ENCODE assay signal across 11 mouse cellular contexts in the genomic region with DNA sequence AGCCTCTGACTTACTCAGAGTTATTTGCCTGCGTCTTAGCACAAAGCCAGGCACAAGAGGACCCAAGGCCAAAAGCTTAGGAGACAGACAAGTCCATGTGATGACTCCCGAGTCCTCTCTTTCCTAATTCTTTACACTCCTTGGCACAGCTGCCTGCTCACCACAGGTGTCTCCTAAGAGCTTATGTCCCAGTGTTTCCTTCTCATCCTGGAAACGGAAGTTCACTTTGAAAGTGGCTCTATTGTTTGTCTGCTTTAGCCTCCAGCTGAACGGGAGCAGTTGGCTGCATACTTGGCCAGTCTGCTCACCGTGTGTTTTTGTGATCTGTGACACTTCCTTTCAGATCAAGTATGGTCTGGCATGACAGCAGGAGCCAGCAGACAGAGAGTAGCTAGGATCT. TPM values are rescaled to one million over a fixed set of nuclear protein-coding genes. Genes with fewer than 3 reads are reported as not detected.
A peak's percentile ranks its signal among the peaks of the same experiment; 100 is the strongest.
DNase-seq lines count a peak whose midpoint lies in the region; ATAC-seq and TF ChIP-seq lines count a peak whose summit lies in the region.
"Had no signal": no experiment of that assay in that cellular context is flagged by ENCODE, and none has a peak within 500 bp of the region (broad histone marks: within the 10 kb centered on the region; RNA-seq: fewer than 3 reads in every experiment).

No protein-coding gene starts in this region.

- H3K9me3 ChIP-seq in lung, embryonic 16.5 days (ENCODE audit: control insufficient read depth, low read length), result no peaks in the 10 kb centered on the region

- H3K4me2 ChIP-seq in lung, embryonic 16.5 days (ENCODE audit: low read depth, low read length), result no peak overlapping the region

- H3K27ac ChIP-seq in lung, embryonic 16.5 days (ENCODE audit: low read length), result peak overlapping the region; percentile 75
- H3K27ac ChIP-seq in small intestine, adult 2 months (ENCODE audit: insufficient read depth, low read depth, low read length), result peak overlapping the region; percentile 53
- H3K27ac ChIP-seq: macrophage had no signal

- no peaks in the 10 kb centered on the region for H3K27me3 ChIP-seq in lung, embryonic 16.5 days (ENCODE audit: control insufficient read depth, insufficient read depth, low read depth, low read length)
- no peaks in the 10 kb centered on the region for H3K27me3 ChIP-seq in small intestine, adult 2 months (ENCODE audit: control insufficient read depth, insufficient read depth, low read length)

- no peak overlapping the region for H3K4me3 ChIP-seq in lung, embryonic 16.5 days (ENCODE audit: low read length)
- no peak overlapping the region for H3K4me3 ChIP-seq in lung, adult 2 months (replicated peaks; ENCODE audit: extremely low read depth, low read depth, low read length)
- no peak overlapping the region for H3K4me3 ChIP-seq in small intestine, adult 2 months (ENCODE audit: low read depth, low read length)

- no peak overlapping the region for H3K9ac ChIP-seq in lung, embryonic 16.5 days (ENCODE audit: low read length)

- no peak for TF ChIP-seq POLR2A in lung, adult 2 months (IDR thresholded peaks at IDR 0.05; ENCODE audit: borderline replicate concordance, extremely low read depth, low read depth, low read length)
- TF ChIP-seq POLR2A in small intestine, adult 2 months (IDR thresholded peaks at IDR 0.05; ENCODE audit: low read depth, low read length), result no peak

- peaks cover 29% of the 10 kb centered on the region for H3K4me1 ChIP-seq in lung, embryonic 16.5 days (replicated peaks; ENCODE audit: control insufficient read depth, insufficient read depth, low read length)
- peaks cover 14% of the 10 kb centered on the region for H3K4me1 ChIP-seq in lung, adult 2 months (ENCODE audit: control insufficient read depth, insufficient read depth, low read length)
- peaks cover 5% of the 10 kb centered on the region; the same call in 1 of the 2 replicates for H3K4me1 ChIP-seq in small intestine, adult 2 months (ENCODE audit: control insufficient read depth, insufficient read depth, insufficient read length, low read length)

- WGBS in lung, embryonic 16.5 days, result 16% methylated on average over 5 of the region's 5 CpGs
- WGBS in lung, adult 2 months, result 19% methylated on average over 5 of the region's 5 CpGs
- WGBS in small intestine, adult 2 months, result 15% methylated on average over 5 of the region's 5 CpGs

- peak; percentile 15; the same call in 1 of the 2 replicates for ATAC-seq in cerebellum, adult (ENCODE audit: insufficient number of reproducible peaks, low FRiP score, low TSS enrichment)
- peak; percentile 35; the same call in 1 of the 2 replicates for ATAC-seq in lung, embryonic 16.5 days (ENCODE audit: low read depth)
- ATAC-seq: inflammation-experienced regulatory T-cells, adult 6 months had no signal

- TF ChIP-seq CTCF in lung, adult 2 months (IDR thresholded peaks at IDR 0.05; ENCODE audit: insufficient read depth, low read length), result no peak
- TF ChIP-seq CTCF in small intestine, adult 2 months (IDR thresholded peaks at IDR 0.05; ENCODE audit: extremely low read depth, insufficient read length, insufficient replicate concordance, low read depth, low read length), result no peak

- intact Hi-C loops in heart, postnatal 14 days (cut with DNase I), result no loop called here

- H3K36me3 ChIP-seq in lung, embryonic 16.5 days (ENCODE audit: control insufficient read depth, insufficient read depth, low read length), result no peaks in the 10 kb centered on the region
- H3K36me3 ChIP-seq in small intestine, adult 2 months (ENCODE audit: control insufficient read depth, insufficient read depth, low read length), result no peaks in the 10 kb centered on the region

- no peak for DNase-seq in cerebellum, postnatal 4 days (ENCODE audit: low spot score in 2 of 2)
- DNase-seq in lung, adult 2 months, result no peak
- DNase-seq in heart, postnatal 14 days, result peak; percentile 33 to 37
- no peak for DNase-seq in layer of hippocampus, adult 11-12 months (ENCODE audit: low spot score)
- DNase-seq in frontal cortex, postnatal 36 days (ENCODE audit: low spot score in 2 of 2), result no peak
- DNase-seq: thymus, postnatal 36 days had no signal

RNA-seq across cellular contexts. Expression of gene Adm, which starts 41.3 kb away (rescaled TPM):
- polyA plus RNA-seq in lung, embryonic 16.5 days (2015; fragmentation: Nextera tagmentation; extraction: Ambion mirVana), result 6.4 and 8.2 TPM in 2 replicates
- polyA plus RNA-seq in lung, adult 2 months (2012; rRNA removed), result 9.6 and 11.3 TPM in 2 replicates
- total RNA-seq in heart, postnatal 14 days (2021), result 10 to 100 TPM in 1 of 2 experiments, 1 to 10 TPM in 1; 9.8 to 15.5 TPM
- polyA plus RNA-seq in small intestine, adult 2 months (2012; rRNA removed), result 2.8 and 3.4 TPM in 2 replicates
- polyA plus RNA-seq: inflammation-experienced regulatory T-cells, adult 6 months had no signal

RNA-seq across cellular contexts. Expression of gene Sbf2, which starts 54.0 kb away (rescaled TPM):
- 37.0 and 37.9 TPM in 2 replicates for polyA plus RNA-seq in lung, embryonic 16.5 days (2015; fragmentation: Nextera tagmentation; extraction: Ambion mirVana)
- polyA plus RNA-seq in lung, adult 2 months (2012; rRNA removed), result 15.1 and 18.0 TPM in 2 replicates
- 10 to 100 TPM; 47.4 to 54.3 TPM for total RNA-seq in heart, postnatal 14 days (2021)
- 5.4 and 13.7 TPM in 2 replicates for polyA plus RNA-seq in small intestine, adult 2 months (2012; rRNA removed)

Comparison
In these comparisons a context has a peak if more than half of its experiments do, and no peak if none do; other contexts are left out.
1. DNase-seq: peak in heart, postnatal 14 days (2 of 2); none in cerebellum, postnatal 4 days (0 of 2), lung, adult 2 months (single experiment), layer of hippocampus, adult 11-12 months (single experiment) and frontal cortex, postnatal 36 days (0 of 2).